Mouse (Mus musculus) brain, embryonic 14.5 days (tissue): ENCODE measurements around the gene Nrp2. TPM values are rescaled to one million over a fixed set of nuclear protein-coding genes. Genes with fewer than 3 reads are reported as not detected.

ENCODE experiments used
- DNase-seq: peaks from one replicate; pipeline ENCODE4 v3.0.0-alpha.2; 2011; ENCODE audit warnings: low read depth
- CTCF ChIP-seq: fragments of 200-500 bp; IDR thresholded peaks from 2 replicates; pipeline ENCODE4 v1.5.1; 2012; ENCODE audit warnings: inconsistent platforms, mild to moderate bottlenecking, moderate library complexity, borderline replicate concordance; ENCODE audit not compliant: insufficient read depth, insufficient read length; ENCODE audit errors: extremely low read depth
- POLR2A ChIP-seq: fragments of 200-500 bp; IDR thresholded peaks from 2 replicates; pipeline ENCODE4 v1.6.1; 2012; ENCODE audit warnings: mild to moderate bottlenecking, inconsistent platforms, borderline replicate concordance; ENCODE audit not compliant: poor library complexity, insufficient read depth, insufficient read length, severe bottlenecking; ENCODE audit errors: extremely low read depth
- polyA plus RNA-seq: library from polyadenylated mRNA; depleted of rRNA; stranded (reverse); fragments of >200 nt; gene quantifications from 2 replicates; pipeline ENCODE4 v1.2.3, GENCODE M21; 2012; rRNA removed

Gene Nrp2
- 53.3 and 66.5 TPM in 2 replicates for polyA plus RNA-seq

- no peak for TF ChIP-seq CTCF
- peak; percentile 84 for TF ChIP-seq POLR2A
- peak; percentile 94 for DNase-seq
These were observed at the start of gene Nrp2 for GRCm38 (mm10) chr1:62703158-62704116. Gene Nrp2, plus strand, starts transcription at chr1:62703285.

DNA sequence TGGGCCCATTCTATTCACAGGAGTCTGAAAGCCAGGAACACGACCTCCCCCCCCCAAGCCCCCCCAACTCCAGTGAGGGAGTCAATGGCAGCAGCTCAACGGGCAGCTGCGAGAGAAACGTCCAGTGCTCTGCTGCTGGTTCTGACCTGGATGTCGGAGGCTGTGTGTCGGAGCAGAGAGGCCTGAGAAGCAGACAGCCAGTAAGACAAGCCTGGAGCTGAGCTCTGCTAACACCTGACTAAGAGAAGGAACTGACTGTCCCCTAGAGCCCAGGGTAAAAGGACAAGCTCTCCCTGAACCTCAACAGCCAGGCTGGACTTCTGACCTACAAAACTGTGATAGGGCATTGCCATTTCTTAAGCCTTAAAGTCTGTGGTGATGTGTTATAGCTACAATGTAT lies 48.6 kb upstream of the Nrp2 start:
- TF ChIP-seq CTCF (no peak), POLR2A (no peak)
- DNase-seq, result no peak

DNA sequence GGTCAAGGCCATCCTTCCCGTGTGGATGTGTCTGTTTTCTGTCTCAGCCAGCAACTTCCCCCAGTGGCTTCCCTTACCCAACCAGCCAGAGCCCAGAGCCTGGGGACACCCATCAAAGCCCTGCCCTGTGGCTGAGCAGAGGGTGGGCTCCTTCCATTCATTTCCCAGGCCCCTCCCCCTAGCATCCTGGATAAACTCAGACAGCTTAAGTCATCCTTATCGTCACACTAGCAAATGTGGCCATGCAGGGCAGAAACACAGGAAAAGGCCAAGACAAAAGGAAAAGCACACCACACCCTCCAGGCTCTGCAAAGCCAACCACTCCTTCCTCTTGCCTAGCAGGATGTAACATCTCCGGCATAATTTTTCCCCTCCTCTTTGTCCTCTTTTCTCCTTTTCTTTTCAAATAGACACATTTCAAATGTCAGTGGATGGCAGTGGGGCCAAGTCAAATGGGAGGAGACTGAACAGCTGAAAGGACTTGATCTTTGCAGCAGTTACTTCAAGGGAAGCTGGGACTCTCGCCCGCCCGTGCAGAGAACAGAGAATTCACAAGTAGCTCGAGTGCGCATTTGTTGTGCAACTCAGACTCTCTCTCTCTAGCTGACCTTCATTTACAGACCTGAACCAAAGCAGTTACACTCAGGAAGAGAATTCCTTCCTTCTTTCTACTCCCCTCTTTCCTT lies 38.0 kb upstream of the Nrp2 start:
- TF ChIP-seq CTCF (no peak), POLR2A (no peak)
- peak; percentile 47 for DNase-seq

GRCm38 (mm10) chr1:62665771-62666730 lies 37.0 kb upstream of the Nrp2 start:
- no peak for TF ChIP-seq CTCF
- no peak for TF ChIP-seq POLR2A

GRCm38 (mm10) chr1:62666780-62667179 lies 36.3 kb upstream of the Nrp2 start:
- DNase-seq, result no peak

More at GRCm38 (mm10) chr1:62665771-62666730, 37.0 kb upstream of the Nrp2 start:
- DNase-seq, result no peak

GRCm38 (mm10) chr1:62678611-62679344 lies 24.3 kb upstream of the Nrp2 start:
- no peak for DNase-seq
- TF ChIP-seq CTCF, result no peak
- no peak for TF ChIP-seq POLR2A

More at GRCm38 (mm10) chr1:62666780-62667179, 36.3 kb upstream of the Nrp2 start:
- TF ChIP-seq POLR2A (no peak), CTCF (no peak)

DNA sequence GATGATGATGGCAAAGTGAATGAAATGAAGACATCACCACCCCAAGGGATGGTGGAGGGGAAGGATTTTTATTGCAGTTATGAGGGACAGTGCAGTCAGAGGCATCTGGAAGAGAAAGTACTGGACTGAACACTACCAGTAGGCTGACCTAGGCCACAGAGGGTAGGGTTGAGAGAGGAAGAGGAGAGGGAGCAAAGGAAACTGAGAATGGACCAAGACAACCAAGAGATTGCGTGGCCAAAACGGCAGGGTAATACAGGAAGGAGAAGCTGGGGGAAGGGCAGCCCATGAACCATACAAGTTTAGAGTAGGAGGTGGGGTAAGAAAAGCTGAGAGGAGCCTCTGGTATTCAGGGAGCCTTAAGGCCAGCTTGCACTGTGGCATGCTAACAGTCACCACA lies 23.6 kb upstream of the Nrp2 start:
- TF ChIP-seq POLR2A (no peak), CTCF (no peak)
- no peak for DNase-seq

- DNase-seq, result peak; percentile 86
- no peak for TF ChIP-seq POLR2A
- no peak for TF ChIP-seq CTCF
These were observed 20.4 kb upstream of the Nrp2 start for GRCm38 (mm10) chr1:62682456-62683385.

DNA sequence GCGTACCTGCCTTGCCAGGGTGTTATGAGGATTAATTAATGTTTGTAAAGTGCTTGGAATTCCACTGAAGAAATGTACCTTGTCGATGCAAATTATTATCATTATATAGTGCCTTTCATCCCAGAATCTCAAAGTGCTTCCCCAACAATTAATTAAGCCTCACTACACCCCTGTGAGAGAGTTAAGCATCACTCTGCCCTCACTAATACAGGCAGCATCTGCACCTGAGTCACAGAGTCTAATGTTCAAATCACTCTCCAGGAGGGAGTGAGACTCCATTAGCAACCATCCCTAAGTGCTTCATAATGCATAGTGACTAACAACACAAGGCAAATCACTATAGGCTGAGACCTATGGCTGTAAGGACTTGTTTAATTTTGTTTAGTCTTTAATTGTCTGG lies 19.6 kb upstream of the Nrp2 start:
- peak; percentile 24 for DNase-seq
- TF ChIP-seq CTCF, result no peak
- TF ChIP-seq POLR2A, result no peak
